Mouse (Mus musculus): ENCODE data around the gene Ngef.
A peak's percentile ranks its signal among the peaks of the same experiment; 100 is the strongest.

The Ngef gene

DNA sequence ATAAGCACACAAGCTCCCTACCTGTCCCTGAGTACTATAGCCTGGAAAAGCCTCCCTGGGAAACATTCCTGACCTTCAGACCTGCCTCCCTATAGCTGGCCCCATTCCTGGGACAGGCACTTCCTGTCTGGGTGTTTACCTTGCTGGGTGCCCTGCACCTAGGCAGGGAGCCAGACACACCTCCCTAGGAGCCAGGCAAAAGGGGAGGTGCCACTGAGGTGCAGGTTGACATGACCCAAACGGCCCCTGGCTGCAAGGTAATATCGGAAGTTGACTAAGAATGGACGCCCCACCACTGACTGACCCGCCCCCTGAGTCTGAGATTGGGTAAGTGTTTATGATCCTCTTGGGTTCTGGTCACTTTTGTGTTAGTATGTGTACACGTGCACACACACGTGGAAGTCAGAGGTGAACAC is at the start of gene Ngef:
TSS of gene Ngef (minus strand) at position 71 of the 416 bp plus-strand sequence.
- DNase-seq (ENCODE audit: low read depth, low spot score): no peak

GRCm38 (mm10) chr1:87621858-87622279 is 48.2 kb upstream of the Ngef start:
- no peak for DNase-seq (ENCODE audit: low read depth, low spot score)

DNA sequence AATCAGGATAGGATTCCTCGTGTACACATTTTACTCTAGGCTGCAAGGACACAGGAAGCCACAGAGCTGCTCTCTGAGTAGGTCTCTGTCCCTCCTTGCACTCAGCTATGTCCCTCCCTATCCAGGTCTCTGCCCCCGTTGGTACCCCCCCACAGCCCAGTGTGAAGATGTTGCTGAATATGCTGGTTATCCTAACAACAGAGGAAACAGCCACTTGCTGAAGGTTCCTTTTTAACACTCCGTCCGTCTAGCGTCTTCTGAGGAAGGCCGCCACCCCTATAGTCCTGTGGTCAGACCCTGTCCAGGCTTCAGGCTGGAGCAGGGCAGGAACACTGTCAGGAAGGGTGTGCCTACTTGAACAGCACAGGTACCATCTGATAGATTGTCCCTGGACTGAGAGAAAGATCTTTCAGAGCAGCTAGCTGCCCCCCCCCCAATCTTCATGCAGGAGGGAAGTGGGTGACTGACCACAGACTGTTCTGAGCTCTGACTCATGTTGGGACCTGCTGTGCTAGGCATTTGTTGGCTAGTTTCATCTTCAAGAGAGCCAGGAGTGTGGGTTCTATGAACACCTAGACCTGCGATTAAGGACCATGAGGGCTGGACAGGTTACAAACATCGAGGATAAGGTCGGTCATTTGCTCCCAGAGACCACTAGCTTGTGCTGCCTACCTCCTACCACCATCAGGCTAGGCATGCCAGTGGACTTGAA is 47.6 kb upstream of the Ngef start:
- no peak for DNase-seq (ENCODE audit: low read depth, low spot score)

- no peak for DNase-seq (ENCODE audit: low read depth, low spot score)
Observed at GRCm38 (mm10) chr1:87620693-87621092, 47.0 kb upstream of the Ngef start.

GRCm38 (mm10) chr1:87620211-87620668 is 46.6 kb upstream of the Ngef start, which contains the start of gene Inpp5d:
Gene Inpp5d (plus strand): TSS chr1:87620312.
- DNase-seq (ENCODE audit: low read depth, low spot score): no peak

GRCm38 (mm10) chr1:87614576-87615295 is 41.1 kb upstream of the Ngef start:
- DNase-seq (ENCODE audit: low read depth, low spot score): no peak

DNA sequence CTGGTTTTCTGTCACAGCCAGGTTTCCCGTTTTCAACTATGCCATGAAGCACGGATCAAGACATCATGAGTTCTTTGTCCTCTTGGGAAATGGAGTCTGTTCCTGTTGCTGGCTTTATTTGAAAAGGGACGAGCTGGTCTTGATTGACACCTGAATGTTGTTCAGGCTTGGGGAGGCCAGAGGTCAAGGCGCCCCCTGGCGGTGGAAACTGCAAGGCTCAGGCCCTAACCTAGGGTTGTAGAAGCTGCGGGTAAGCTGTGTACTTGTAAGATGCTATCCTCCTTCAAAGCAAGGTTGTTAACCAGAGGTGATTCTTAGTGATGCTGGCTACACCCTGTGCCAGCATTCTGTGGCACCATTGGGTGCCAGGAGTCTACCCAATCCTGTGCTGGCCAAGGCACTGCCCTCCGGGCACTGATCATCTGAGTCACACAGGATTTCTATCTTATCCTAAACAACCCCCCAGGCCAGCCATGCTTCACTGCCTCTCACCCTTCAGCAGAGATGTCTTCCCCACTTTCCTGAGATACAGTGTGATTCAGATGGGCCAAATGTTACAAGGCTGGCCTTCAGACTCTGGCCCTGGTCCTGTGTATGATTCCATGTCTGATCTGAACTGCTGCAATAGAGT is 34.9 kb upstream of the Ngef start:
- peak; percentile 49 for DNase-seq (ENCODE audit: low read depth, low spot score)

DNA sequence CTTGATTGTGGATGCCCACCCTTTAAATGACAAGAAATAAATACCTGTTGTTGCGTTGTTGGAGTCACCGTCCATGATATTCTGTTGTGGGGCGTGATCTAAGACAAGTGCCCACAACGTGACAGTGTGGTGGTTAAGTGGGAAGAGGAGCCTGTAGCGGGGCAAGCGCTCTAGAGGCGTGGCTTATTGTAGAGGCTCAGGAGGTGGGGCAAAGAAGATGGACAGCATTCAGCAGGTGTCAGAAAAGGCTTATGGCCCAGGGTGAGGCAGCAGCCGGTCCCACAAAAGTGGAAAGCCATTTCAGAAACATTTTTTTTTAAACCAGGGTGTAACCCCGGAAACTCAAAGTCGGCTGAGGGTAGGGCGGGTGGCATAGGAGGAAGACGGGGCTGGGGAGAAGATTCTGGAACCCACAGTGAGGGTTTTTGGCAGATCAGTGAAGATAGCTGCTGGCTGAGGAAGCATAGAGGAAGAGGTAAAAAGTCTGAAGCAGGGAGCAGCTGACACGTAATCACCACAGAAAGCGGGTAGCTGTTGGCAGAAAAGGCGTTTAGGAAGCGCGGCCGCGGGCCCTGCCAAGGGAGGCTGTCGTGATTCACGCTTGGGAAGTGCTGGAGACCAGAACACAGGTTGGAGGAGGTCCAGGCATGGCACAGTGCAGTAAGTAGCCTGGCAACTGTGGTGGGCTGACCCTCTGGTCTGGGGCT is 33.9 kb upstream of the Ngef start:
- DNase-seq (ENCODE audit: low read depth, low spot score): no peak

DNA sequence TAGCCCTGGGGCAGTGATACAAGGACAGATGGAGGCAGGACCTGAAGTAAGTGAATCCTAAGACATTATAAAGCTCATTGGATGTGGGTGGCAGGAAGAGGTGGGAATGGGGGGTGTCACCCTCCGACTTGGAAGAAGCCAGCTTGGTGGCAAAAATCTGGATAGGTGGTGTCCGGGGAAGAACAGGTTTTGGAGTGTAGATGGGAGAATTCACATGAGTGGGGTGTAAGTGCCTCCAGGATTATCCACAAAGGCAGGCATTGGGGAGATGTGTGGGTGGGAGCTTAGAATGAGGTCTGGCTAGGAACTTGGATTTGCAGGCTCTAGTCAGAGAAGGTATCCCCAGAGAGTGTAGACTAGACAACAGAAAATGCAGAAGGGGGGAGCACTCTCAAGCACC is 31.6 kb upstream of the Ngef start:
- DNase-seq (ENCODE audit: low read depth, low spot score): no peak

- no peak for DNase-seq (ENCODE audit: low read depth, low spot score)
Observed at GRCm38 (mm10) chr1:87603389-87603788, 29.7 kb upstream of the Ngef start.

DNA sequence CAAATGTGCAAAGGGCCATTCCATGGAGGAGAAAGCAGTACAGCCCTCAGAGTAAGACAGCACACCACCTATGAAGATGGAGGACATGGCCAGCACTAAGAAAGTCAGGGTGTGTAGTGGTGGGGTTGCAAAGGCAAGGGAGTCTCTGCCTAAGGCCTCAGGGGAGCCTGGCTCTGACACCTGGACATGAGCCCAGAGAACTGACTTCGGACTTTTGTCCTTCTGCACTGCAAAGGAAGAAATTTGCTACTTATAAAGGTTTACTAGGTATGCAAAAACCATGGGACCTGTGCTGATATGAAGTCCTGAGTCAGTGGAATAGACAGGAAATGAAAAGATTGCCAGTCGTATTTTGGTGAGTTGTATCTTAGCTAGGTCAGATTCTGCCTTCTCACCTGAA is 28.1 kb upstream of the Ngef start:
- DNase-seq (ENCODE audit: low read depth, low spot score): no peak

- DNase-seq (ENCODE audit: low read depth, low spot score): no peak
Observed at GRCm38 (mm10) chr1:87600533-87600932, 26.9 kb upstream of the Ngef start.

DNA sequence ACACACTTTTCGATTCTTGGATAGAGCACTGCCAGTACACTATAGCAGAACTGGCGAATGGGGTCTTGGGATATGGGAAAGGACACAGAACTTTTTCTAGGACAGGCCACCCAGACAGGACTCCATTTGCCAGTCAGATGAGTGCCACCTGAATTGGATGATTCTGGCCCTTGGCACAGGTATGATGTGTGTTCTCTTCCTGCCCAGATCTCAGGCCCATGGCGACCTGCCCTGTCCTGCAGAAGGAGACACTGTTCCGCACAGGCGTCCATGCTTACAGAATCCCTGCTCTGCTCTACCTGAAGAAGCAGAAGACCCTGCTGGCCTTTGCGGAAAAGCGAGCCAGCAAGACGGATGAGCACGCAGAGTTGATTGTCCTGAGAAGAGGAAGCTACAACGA is 21.0 kb upstream of the Ngef start:
- DNase-seq (ENCODE audit: low read depth, low spot score): no peak

GRCm38 (mm10) chr1:87594261-87594660 is 20.6 kb upstream of the Ngef start:
- DNase-seq (ENCODE audit: low read depth, low spot score): no peak

GRCm38 (mm10) chr1:87589980-87590379 is 16.3 kb upstream of the Ngef start:
- no peak for DNase-seq (ENCODE audit: low read depth, low spot score)

DNA sequence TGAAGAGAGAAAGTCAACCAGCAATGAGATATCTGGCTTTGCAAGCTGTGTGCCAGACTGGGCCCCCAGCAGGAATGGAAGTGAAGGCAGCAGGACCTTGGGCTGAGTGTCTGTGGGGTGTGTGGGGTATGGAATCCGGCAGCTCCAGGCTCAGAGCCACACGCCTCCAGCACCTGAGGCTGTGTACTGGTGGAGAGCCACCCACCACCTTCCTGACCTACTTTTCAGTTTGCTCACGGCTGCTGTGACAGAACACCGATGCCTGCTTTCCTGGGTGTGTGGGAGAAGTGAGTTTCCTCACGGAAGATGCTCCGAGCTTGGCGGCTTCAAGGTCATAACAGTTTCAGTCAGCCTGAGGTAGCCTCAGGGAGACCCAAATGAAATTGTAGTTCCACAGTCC is 15.5 kb upstream of the Ngef start:
- DNase-seq (ENCODE audit: low read depth, low spot score): no peak

- no peak for DNase-seq (ENCODE audit: low read depth, low spot score)
Observed at GRCm38 (mm10) chr1:87580824-87581223, 7.2 kb upstream of the Ngef start.

DNA sequence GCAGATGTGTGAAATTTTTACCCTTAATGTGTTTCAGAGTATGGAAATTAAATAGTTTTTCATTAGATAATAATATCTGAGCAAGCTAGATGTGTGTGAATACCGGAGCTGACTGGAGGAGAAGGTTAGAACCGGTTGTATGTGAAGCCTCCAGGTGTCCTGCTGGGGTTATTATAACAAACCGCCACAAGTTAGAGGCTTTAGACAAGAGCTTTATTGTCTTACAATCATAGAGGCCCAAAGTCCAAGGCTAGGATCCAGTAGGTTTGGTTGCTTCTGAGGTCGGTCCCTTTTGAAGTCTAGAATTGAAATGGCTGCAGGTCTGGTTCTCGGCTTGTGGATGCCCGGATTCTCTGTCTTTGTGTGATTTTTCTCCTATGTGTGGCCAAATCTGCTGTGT is 5.3 kb upstream of the Ngef start:
- DNase-seq (ENCODE audit: low read depth, low spot score): no peak

DNA sequence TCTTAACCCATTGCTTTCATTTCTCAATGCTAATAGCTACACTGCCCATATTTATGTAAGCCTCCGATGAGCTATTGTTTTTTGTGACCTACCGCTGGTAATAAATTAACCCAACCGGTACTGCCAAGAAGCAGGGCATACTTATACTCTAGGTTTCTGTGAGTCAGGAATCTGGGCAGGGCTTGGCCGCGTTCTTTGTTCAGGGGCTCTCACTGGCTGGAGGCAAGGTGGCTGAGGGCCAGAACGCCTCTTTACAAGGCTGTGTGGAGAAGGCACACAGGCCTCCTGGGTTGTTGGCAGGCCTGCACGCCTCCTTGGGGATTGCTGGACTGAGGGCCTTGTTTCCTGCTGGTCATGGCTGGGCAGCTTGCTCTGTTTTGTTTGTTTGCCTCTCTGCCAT is 1.1 kb upstream of the Ngef start:
- DNase-seq (ENCODE audit: low read depth, low spot score): no peak

DNA sequence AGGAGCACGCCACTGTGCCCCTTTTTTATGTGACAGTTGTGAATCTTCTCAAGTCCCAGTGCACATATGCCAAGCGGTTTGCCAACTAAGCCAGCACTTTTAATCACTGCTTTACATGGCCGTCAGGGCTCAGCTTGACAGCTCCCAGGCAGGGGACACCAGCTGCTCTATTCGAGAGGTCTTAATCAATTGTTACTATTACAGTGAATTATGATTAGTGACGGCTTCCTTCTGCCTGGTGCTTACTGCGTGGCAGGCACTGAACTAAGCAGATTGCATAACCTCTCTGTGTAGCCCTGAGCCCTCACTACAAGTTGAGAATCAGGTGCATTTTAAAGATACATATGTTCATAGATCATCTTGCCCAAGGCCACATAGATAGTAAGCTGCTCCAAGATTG is 683 bp upstream of the Ngef start:
- DNase-seq (ENCODE audit: low read depth, low spot score): no peak

DNA sequence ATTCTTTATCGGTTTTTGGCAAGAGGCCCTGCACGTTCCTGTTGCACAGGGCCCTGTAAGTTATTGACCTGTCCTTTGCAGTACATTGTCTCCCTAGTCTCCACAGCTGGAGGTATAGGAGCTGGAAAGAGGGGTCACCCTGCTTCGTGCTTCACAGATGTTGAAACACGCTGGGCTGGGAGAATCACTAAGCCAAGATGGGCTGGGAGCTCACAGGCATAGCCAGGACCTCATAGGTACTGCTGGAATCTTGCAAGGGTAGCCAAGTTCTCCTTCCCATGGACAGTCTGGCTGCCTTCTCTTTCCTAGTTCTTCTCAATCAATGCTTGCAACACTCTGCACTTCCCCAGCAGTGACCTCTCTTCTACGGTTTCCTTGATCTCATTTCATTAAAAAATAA is 409 bp downstream of the Ngef start:
- DNase-seq (ENCODE audit: low read depth, low spot score): no peak

GRCm38 (mm10) chr1:87568398-87568797 is 5.3 kb downstream of the Ngef start:
- peak; percentile 31 for DNase-seq (ENCODE audit: low read depth, low spot score)
